Mouse (Mus musculus) cerebellum, adult 9-11 months (tissue): Measurements from ENCODE around the gene Podxl2.

Experiments used
- DNase-seq: peaks from one replicate; pipeline ENCODE4 v3.0.0; 2022

Podxl2 gene

GRCm38 (mm10) chr6:88843781-88844725 lies 30.8 kb downstream of the Podxl2 start:
- DNase-seq, result peak; percentile 70

DNA sequence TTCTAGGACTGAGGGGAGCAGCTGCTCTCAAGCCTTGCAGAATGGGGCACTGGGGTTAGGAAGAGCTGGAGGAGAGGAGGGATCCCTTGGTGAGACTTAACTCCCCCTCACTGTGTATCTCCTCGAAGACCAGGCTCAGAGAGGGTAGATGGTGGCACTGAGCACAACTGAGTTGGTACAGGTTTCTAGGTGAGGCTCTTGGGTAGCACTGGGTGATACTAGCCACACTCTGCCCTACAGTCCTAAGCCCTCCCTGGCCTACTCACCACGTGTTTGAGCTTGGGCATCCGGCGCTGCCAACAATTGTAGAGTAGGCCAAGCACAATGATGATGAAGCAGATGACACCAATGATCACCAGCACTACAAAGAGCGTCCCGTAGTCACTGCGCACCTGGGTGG lies 31.6 kb downstream of the Podxl2 start:
- no peak for DNase-seq

- DNase-seq, result no peak
Measured at GRCm38 (mm10) chr6:88842731-88843151, 32.1 kb downstream of the Podxl2 start.

- DNase-seq, result peak; percentile 99
Measured at GRCm38 (mm10) chr6:88841781-88842689, 32.8 kb downstream of the Podxl2 start, which contains the start of gene Abtb1. Gene Abtb1, minus strand, starts transcription at chr6:88841984.

GRCm38 (mm10) chr6:88841514-88841780 lies 33.4 kb downstream of the Podxl2 start:
- no peak for DNase-seq

- peak; percentile 70 for DNase-seq
Measured at GRCm38 (mm10) chr6:88840791-88841513, 33.9 kb downstream of the Podxl2 start.

- peak; percentile 41 for DNase-seq
Measured at GRCm38 (mm10) chr6:88840211-88840610, 34.6 kb downstream of the Podxl2 start.

DNA sequence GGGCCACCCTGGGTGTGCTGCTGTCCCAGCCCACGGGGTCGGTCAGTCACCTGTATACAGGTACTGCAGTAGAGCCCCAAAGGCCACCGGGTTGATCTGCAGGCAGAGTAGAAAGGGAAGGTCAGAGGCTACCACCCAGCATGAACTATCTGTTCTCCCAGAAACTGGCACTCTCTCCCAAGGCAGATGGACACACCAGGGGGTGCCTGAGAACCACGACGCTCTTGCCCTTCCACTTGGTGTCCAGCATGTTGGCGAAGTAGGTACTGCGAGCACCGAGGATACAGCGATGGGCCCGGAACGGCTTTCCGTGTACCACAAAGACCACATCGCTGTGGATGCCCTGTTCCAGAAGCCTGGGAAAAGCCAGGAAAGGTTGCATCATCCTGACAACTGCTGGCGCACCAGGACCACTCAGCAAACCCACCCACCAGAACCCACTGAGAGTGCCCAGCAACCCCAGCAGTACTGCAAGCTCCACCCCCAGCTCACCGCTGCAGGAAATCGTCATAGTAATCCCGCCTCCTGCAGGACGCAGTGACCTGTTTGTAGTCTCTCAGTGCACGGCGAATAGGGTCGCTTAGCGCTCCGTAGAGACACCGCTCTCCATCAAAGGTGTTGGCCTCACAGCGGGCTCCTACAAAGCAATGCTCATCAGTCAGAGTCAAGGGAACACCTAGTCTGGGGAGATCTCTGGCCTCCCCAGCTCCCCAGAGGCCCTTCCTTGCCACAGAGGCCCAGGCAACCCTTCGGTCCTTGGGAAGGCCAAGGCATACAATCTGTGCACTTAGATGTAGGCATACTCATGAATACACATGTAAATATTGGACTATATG lies 35.5 kb downstream of the Podxl2 start:
- peak; percentile 81 for DNase-seq

DNA sequence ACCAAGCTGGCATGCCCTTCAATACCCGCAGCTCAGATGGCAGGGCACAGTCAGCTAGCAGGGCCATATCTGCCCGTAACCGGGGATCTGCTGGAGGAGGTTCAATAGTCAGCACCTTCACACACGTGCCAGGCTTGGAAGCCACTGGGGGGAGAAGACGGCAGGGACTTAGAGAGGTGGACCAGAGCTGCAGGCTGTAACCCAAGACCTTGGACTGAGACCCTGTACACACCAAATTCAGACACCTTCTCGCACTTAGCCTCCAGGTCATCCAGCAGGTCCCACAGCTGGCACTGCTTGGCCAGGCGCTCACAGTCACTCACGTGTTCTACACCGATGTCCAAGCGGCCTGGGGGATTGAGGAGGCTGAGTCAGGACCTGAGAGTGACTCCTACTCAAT lies 36.2 kb downstream of the Podxl2 start:
- DNase-seq, result peak; percentile 59

- no peak for DNase-seq
Measured at GRCm38 (mm10) chr6:88837999-88838398, 36.8 kb downstream of the Podxl2 start.

DNA sequence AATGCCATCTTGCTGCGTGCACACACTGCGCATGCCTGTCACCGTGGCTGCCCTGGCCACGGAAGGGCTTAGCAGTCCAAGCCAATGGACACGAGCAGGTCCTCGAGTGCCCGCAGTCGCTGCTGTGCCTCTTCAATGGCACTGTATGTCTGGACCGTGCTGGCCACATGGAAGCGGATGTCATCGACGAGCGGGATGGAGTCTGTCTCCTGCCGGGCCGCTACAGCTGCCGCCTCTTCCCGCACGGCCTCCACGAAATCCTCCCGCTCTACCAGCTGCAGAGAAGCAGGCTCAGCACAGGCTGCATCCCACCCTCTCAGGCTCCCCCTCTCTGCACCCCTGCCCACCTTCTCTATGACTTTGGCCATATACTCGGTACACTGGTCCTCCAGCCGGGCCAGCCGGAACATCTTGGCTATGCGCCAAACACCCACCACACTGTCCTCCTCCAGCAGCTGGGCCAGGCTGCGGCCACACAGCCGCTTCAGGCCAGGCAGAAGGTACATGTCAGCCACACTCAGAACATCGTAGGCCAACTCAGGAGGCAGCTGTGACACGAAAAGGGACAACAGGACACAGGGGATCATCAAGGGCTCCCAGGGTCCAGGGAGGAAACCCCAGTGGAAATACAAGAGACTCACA lies 38.5 kb downstream of the Podxl2 start:
- DNase-seq, result no peak

GRCm38 (mm10) chr6:88835047-88835446 lies 39.8 kb downstream of the Podxl2 start:
- DNase-seq, result no peak

DNA sequence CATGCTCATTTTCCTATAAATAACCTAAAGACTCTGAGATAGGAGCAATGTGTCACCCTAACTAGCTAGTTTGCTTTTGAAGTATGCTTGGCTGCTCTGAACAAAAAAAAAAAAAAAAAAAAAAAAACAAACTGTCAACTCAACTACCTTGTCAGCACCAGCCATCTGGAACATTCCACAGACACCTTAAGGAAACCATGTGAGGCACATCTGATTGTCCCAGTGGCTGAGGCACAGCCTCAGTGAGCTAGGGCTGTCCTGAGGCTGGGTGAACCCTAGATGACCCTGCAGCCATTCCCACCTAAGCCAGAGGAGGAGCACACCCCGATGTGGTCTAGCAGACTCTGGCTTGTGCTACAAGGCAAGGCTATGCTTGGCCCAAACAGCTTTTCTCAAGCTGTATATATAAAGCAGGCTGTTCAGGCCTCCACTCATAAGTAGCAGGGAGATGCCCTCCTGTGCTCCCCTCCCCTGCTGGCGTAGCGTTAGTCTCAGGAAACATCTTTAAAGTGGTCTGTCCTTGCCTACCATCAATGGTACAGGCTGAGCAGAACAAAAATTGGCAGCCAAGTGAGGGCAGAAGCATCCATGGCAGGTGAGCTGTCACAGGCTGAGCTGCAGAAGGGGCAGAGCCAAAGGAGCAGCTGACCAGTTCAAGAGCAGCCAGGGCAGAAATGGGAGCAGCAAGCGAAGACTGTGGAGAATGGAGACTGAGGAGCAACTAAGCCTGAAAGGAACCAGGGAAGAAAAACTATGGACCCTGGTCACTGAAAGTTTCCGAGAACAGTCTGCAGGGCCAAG lies 41.3 kb downstream of the Podxl2 start:
- no peak for DNase-seq

DNA sequence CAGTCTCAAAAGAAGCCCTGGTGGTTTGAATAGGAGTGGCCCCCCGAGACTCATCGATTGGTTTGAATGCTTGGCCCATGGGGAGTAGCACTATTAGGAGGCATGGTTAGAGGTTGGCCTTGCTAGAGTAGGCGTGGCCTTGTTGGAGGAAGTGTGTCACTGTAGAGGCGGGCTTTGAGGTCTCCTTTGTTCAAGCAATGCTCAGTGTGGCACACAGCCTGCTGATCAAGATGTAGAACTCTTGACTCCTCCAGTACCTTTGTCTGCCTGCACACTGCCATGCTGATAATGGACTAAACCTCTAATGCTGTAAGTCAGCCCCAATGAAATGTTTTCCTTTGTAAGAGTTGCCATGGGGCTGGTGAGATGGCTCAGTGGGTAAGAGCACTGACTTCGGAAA lies 42.2 kb downstream of the Podxl2 start:
- DNase-seq, result no peak

- DNase-seq, result peak; percentile 83
Measured at GRCm38 (mm10) chr6:88831456-88831855, 43.4 kb downstream of the Podxl2 start.

- DNase-seq, result no peak
Measured at GRCm38 (mm10) chr6:88830112-88830702, 44.6 kb downstream of the Podxl2 start.

DNA sequence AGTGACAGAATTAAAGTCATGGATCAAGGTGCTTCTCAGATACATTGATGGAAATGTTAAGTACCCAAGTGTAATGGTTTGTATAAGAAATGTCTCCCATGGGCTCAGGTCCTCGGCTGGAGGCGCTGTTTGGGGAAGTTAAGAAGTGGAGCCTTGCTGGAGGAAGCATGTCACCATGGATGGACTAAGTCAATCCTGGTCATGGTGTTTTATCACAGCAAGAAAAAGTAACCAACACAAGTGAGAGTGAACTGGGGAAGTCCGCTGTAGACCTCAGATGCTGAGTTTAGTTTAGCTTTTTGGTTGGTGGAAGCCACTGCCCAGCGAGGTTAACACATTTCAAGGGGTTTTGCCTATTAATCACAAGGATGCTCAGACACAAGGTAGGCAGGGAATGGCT lies 45.3 kb downstream of the Podxl2 start:
- no peak for DNase-seq

- no peak for DNase-seq
Measured at GRCm38 (mm10) chr6:88828206-88829009, 46.4 kb downstream of the Podxl2 start.
